Mouse (Mus musculus) heart, postnatal 0 days (tissue): ENCODE measurements at regions not wholly inside any gene's neighbourhood (a gene's known extent, or its start where the extent isn't known, plus 50 kb on each side); places are given as distances from the start of the nearest gene placed in this dataset.
A peak's percentile ranks its signal among the peaks of the same experiment; 100 is the strongest.
"Not testable (repeated sequence)": the region's sequence is repeated elsewhere in the genome, so short reads cannot be mapped to it uniquely, and the experiment has no call there.

Experiments used
- ATAC-seq: fragments of 200-750 bp; cut with Nextera tagmentation; 2 replicates; pipeline ENCODE4 v1.8.0; 2017; ENCODE audit warnings: low read depth, moderate number of reproducible peaks, moderate library complexity; ENCODE audit not compliant: insufficient read depth
- DNase-seq: peaks from one replicate; pipeline ENCODE4 v3.0.0-alpha.2; 2016; ENCODE audit warnings: low spot score
- H3K27ac ChIP-seq: fragments of 300-500 bp; sonication (generic); 2 replicates; pipeline ENCODE4 v1.5.1; 2014; ENCODE audit warnings: low read depth, mild to moderate bottlenecking
- H3K27me3 ChIP-seq: fragments of 300-500 bp; sonication (generic); 2 replicates; pipeline ENCODE4 v1.6.1; 2014; ENCODE audit warnings: low read length, mixed read lengths; ENCODE audit not compliant: control insufficient read depth, insufficient read depth
- H3K36me3 ChIP-seq: fragments of 300-500 bp; sonication (generic); replicated peaks from 2 replicates; pipeline ENCODE4 v1.6.1; 2014; ENCODE audit warnings: low read length, mixed read lengths; ENCODE audit not compliant: control insufficient read depth, insufficient read depth
- H3K4me1 ChIP-seq: fragments of 300-500 bp; sonication (generic); 2 replicates; pipeline ENCODE4 v1.6.1; 2014; ENCODE audit warnings: antibody characterized with exemption; ENCODE audit not compliant: control insufficient read depth, insufficient read depth
- H3K4me2 ChIP-seq: fragments of 300-500 bp; sonication (generic); 2 replicates; pipeline ENCODE4 v1.6.1; 2014; ENCODE audit warnings: low read depth, mild to moderate bottlenecking, low read length, moderate library complexity
- H3K4me3 ChIP-seq: fragments of 300-500 bp; sonication (generic); 2 replicates; pipeline ENCODE4 v1.5.1; 2014; ENCODE audit warnings: low read depth, low read length
- H3K9ac ChIP-seq: fragments of 300-500 bp; sonication (generic); replicated peaks from 2 replicates; pipeline ENCODE4 v1.6.1; 2014; ENCODE audit warnings: low read depth, low read length, mixed read lengths
- H3K9me3 ChIP-seq: fragments of 300-500 bp; sonication (generic); replicated peaks from 2 replicates; pipeline ENCODE4 v1.6.1; 2016; ENCODE audit warnings: low read length; ENCODE audit not compliant: control insufficient read depth
- CTCF ChIP-seq: IDR thresholded peaks from 2 replicates; pipeline ENCODE4 v1.5.1; 2016; ENCODE audit warnings: antibody characterized with exemption, control low read depth, low read depth
- EP300 ChIP-seq: IDR thresholded peaks from 2 replicates; pipeline ENCODE4 v1.6.1; 2016; ENCODE audit warnings: antibody characterized with exemption, low read depth
- WGBS: fragments of 180-500 bp; shearing (Covaris S2); extraction: QIAGEN DNeasy Blood & Tissue Kit; methylation state at CpG from one replicate; pipeline ENCODE4 v1.1.7; 2014; 5-methylcytosine and 5-hydroxymethylcytosine counted together

GRCm38 (mm10) chrX:77409370-77409769 is 101.4 kb upstream of the Tbl1x start:
- no peak overlapping the region for H3K9ac ChIP-seq
- H3K27me3 ChIP-seq: no peaks in the 10 kb centered on the region
- no peaks in the 10 kb centered on the region for H3K36me3 ChIP-seq
- no peak for TF ChIP-seq EP300
- TF ChIP-seq CTCF: no peak
- no peak overlapping the region for H3K4me3 ChIP-seq
- whole genome bisulfite sequencing: 51% methylated on average over 7 of the region's 7 CpGs
- DNase-seq (no peak), ATAC-seq (no peak)
- H3K27ac ChIP-seq: no peak overlapping the region
- H3K4me1 ChIP-seq: 0 out of 2 replicates have a peak, but pooled peaks cover 2% of the 10 kb centered on the region
- H3K9me3 ChIP-seq: no peaks in the 10 kb centered on the region
- no peak overlapping the region for H3K4me2 ChIP-seq

DNA sequence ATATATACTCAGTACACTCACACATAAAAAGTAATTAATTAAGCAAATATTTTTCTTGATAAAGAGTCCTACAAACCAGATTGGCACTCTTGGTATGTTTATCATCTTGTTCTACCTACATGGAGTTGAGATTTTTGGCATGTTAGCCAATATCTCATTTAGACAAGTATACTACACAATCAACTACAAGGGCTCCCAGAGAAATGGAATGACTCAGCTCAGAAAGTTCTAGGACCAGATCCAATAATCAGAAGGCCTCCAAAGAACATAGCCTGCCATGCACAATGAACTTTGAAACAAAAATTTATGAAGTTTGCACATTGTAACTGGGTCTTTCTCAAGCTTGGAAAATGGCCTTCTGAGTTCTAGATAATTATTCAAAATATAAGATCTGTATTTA is 100.0 kb upstream of the Tbl1x start:
- no peaks in the 10 kb centered on the region for H3K27me3 ChIP-seq
- H3K27ac ChIP-seq: no peak overlapping the region
- H3K4me3 ChIP-seq: no peak overlapping the region
- no peak overlapping the region for H3K9ac ChIP-seq
- ATAC-seq (no peak), DNase-seq (no peak)
- 0 out of 2 replicates have a peak, but pooled peaks cover 2% of the 10 kb centered on the region for H3K4me1 ChIP-seq
- no peaks in the 10 kb centered on the region for H3K9me3 ChIP-seq
- TF ChIP-seq CTCF: no peak
- no peak for TF ChIP-seq EP300
- no peaks in the 10 kb centered on the region for H3K36me3 ChIP-seq
- no peak overlapping the region for H3K4me2 ChIP-seq

- Histone ChIP-seq H3K9me3 (no peaks in the 10 kb centered on the region), H3K9ac (no peak overlapping the region), H3K27ac (no peak overlapping the region), H3K36me3 (no peaks in the 10 kb centered on the region), H3K4me3 (no peak overlapping the region), H3K4me2 (no peak overlapping the region), H3K27me3 (no peaks in the 10 kb centered on the region), H3K4me1 (0 out of 2 replicates have a peak, but pooled peaks cover 2% of the 10 kb centered on the region)
- ATAC-seq (no peak), DNase-seq (no peak)
- TF ChIP-seq CTCF (no peak), EP300 (no peak)
Observed at GRCm38 (mm10) chrX:77414156-77414555, 96.7 kb upstream of the Tbl1x start.

DNA sequence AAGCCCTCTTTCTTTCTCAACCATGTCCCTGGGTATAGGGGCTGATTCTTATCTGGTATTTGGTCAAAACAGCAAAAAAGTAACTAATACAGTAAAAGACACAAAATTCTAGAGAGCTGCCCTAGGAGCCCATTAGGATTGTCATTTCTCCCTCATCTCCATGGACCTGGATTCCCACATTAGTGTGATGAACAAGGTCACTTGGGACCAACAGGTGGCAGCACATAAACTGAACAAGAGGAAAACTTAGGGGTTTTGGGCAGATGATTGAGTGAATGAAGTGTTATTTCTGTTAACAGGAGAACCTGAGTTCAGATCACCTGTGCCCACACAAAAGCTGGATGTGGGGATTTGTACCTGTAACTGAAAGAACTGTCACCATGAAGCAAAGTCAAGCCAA is 93.0 kb upstream of the Tbl1x start:
- no peak overlapping the region for H3K4me2 ChIP-seq
- TF ChIP-seq CTCF (peak; percentile 30), EP300 (no peak)

GRCm38 (mm10) chrX:77422206-77422605 is 88.6 kb upstream of the Tbl1x start:
- no peaks in the 10 kb centered on the region for H3K9me3 ChIP-seq
- WGBS: 69% methylated on average over 2 of the region's 2 CpGs

More for the DNA sequence above, 93.0 kb upstream of the Tbl1x start:
- ATAC-seq (no peak), DNase-seq (no peak)
- Histone ChIP-seq H3K9me3 (no peaks in the 10 kb centered on the region), H3K9ac (no peak overlapping the region), H3K27ac (no peak overlapping the region), H3K27me3 (no peaks in the 10 kb centered on the region), H3K4me3 (no peak overlapping the region), H3K4me1 (0 out of 2 replicates have a peak, but pooled peaks cover 2% of the 10 kb centered on the region), H3K36me3 (no peaks in the 10 kb centered on the region)

GRCm38 (mm10) chrX:77424792-77425727 is 85.8 kb upstream of the Tbl1x start:
- Histone ChIP-seq H3K4me1 (no peaks in the 10 kb centered on the region), H3K9ac (no peak overlapping the region), H3K27ac (no peak overlapping the region), H3K4me3 (no peak overlapping the region), H3K9me3 (no peaks in the 10 kb centered on the region), H3K27me3 (no peaks in the 10 kb centered on the region), H3K36me3 (no peaks in the 10 kb centered on the region), H3K4me2 (no peak overlapping the region)
- 80% methylated on average over 3 of the region's 3 CpGs for WGBS
- DNase-seq: no peak
- ATAC-seq: no peak
- no peak for TF ChIP-seq CTCF
- no peak for TF ChIP-seq EP300

More at GRCm38 (mm10) chrX:77422206-77422605, 88.6 kb upstream of the Tbl1x start:
- no peak for ATAC-seq
- Histone ChIP-seq H3K4me1 (no peaks in the 10 kb centered on the region), H3K27me3 (no peaks in the 10 kb centered on the region), H3K27ac (no peak overlapping the region), H3K36me3 (no peaks in the 10 kb centered on the region), H3K4me3 (no peak overlapping the region), H3K9ac (no peak overlapping the region), H3K4me2 (no peak overlapping the region)
- no peak for DNase-seq
- TF ChIP-seq EP300 (no peak), CTCF (no peak)

DNA sequence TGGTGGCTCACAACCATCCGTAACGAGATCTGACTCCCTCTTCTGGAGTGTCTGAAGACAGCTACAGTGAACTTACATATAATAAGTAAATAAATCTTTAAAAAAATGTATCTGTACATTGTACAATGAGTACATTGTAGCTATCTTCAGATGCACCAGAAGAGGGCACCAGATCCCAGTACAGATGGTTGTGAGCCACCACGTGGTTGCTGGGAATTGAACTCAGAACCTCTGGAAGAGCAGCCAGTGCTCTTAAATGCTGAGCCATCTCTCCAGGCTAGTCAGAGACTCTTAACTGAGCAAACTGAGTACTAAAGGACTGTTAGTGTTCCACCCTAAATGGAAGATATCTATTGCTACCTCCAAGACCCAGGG is 85.1 kb upstream of the Tbl1x start:
- not testable (repeated sequence) for H3K9me3 ChIP-seq, H3K36me3 ChIP-seq, H3K27ac ChIP-seq, DNase-seq, H3K4me2 ChIP-seq, H3K4me1 ChIP-seq, ATAC-seq, H3K4me3 ChIP-seq, H3K27me3 ChIP-seq, H3K9ac ChIP-seq
- WGBS: 74% methylated on average over 3 of the region's 3 CpGs

- not testable (repeated sequence) for DNase-seq, H3K9me3 ChIP-seq, H3K4me1 ChIP-seq, H3K9ac ChIP-seq, ATAC-seq, H3K27me3 ChIP-seq, H3K27ac ChIP-seq, H3K4me3 ChIP-seq, H3K4me2 ChIP-seq, H3K36me3 ChIP-seq
- WGBS: 79% methylated on average over 6 of the region's 6 CpGs
Observed at GRCm38 (mm10) chrX:77426836-77427235, 84.0 kb upstream of the Tbl1x start.
